Mouse (Mus musculus): ENCODE measurements around the gene 1700113H08Rik. TPM values are rescaled to one million over a fixed set of nuclear protein-coding genes. Genes with fewer than 3 reads are reported as not detected.

The 1700113H08Rik gene
- total RNA-seq, 2 experiments from 2014 or later: not detected

DNA sequence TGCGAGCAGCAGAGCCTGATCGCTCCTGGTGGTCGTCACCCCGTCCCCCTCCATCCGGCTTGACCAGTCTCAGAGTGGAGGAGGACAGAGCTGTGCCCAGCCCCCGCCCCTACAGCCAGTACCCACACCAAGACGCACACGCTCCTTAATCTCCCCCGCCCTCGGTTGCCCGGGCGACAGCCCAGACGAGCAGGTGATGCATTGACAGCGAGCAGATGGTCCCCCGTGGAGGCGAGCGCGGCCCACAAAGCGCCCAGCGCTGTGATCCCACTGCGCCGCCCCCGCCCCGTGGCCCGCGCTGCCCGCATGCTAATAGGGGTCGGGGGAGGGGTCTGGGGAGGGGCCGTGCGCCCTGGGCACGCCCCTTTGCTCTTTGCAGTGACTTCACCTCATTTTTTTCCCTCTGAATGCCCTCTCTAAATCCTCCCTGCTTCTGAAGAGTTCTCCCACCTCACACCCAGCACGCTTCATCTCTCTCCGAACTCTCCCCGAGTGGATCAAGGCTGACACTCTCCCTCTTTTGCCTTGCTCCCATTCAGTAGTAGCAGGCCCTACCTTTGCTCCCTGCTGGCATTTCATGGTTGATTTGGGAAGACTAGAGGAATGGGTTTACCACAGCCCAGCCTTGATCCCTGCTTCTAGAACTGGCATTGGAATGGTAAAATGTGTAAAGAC, 543 bp downstream of the 1700113H08Rik start:
- no peak for ATAC-seq (replicated peaks; ENCODE audit: low FRiP score, poor library complexity, severe bottlenecking)

- ATAC-seq (replicated peaks; ENCODE audit: low FRiP score, poor library complexity, severe bottlenecking): no peak
Measured at GRCm38 (mm10) chr10:87058926-87059325, 1.1 kb downstream of the 1700113H08Rik start.

DNA sequence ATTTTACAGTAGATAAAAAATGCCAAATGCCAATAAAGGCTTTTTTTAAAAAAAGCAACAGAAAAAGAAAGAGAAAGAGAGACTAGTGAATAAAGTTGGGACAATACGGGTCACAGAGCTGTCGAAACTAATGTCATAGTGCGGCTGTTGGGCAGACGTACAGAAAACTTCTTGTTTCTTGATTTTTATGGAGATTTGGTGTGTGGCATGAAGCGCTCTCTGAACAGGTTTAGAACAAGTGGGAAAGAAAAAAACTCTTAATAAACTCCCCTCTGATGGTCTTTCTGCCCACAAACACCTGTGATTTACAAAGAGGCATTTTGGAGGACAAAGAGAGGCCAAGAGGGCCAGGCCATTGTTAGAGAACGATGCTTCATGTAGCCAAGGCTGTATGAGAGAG, 1.6 kb downstream of the 1700113H08Rik start:
- no peak for ATAC-seq (replicated peaks; ENCODE audit: low FRiP score, poor library complexity, severe bottlenecking)

DNA sequence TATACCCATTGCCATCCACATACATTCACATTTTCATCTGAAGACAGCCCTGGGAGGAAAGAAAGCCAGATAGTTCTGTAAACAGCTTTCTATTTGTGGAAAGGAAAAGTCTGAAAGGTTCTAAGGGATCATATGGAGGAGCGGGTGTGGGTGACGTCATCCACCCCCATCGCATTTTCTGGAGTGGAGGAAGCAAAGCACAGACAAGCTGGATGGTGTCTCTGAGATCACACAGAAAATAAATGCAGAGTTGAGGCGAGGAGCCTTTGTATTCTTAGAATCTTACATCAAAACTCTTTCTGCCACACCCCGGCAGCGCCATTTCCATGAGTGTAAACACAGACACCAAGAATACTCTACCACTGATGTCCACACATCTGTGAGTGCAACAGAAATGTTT, 26.4 kb downstream of the 1700113H08Rik start:
- ATAC-seq (replicated peaks; ENCODE audit: low FRiP score, poor library complexity, severe bottlenecking): no peak

- ATAC-seq (replicated peaks; ENCODE audit: low FRiP score, poor library complexity, severe bottlenecking): no peak
Measured at GRCm38 (mm10) chr10:87087646-87088045, 29.8 kb downstream of the 1700113H08Rik start.

DNA sequence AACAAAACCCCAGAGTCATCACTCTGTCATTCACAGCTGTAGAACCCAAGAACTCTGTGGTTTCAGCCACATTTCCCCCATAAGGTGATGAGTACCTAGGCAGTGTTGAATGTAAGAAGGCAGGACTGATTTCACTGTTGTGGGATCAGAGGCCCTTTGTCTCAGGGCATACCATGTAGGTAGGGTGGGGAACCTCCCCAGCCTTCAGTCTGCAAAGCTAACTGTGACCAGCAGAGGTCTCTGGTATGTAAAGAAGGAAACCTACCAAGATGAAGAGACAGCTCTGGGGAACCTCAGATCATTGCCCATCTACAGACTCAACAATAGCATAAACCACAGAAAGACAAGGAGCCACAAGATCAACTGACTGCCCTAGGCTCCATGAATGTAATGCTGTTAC, 36.4 kb downstream of the 1700113H08Rik start:
- ATAC-seq (replicated peaks; ENCODE audit: low FRiP score, poor library complexity, severe bottlenecking): no peak

DNA sequence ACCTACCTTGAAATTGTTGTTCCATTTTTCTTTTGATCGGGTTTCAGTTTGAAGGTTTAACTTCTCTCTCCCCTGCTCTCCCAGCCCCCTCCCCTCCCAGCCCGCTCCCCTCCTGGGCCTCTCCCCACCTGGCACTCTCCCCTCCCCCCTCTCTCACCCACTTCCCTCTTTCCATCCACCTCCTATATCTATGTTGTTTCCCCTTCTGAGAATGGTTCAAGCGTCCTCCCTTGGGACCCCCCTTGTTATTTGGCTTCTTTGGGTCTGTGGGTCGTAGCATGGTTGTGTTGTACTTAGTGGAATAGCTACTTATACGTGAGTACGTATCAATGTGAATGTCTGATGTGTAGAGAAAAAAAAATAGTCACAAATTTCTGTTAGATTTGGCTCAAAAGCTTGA, 40.9 kb downstream of the 1700113H08Rik start:
- no peak for ATAC-seq (replicated peaks; ENCODE audit: low FRiP score, poor library complexity, severe bottlenecking)

DNA sequence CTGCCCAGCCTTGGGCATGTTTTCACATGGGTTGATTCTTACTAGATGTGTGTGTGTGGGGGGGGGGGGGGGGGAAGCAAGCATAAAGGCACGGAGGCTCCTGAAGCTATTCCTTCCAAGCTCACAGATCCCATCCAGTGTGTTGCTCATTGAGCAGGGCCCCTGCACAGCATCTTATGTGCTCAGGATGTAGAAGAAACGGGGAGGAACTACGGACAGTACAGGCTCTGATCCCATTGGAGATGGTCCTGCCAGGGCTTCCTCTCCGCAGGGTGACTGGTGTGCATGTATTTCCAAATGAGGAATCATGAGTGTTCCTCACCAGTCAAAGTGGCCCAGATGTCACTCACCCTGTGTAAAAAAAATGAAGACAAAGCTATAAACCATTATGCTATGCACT, 42.8 kb downstream of the 1700113H08Rik start:
- ATAC-seq (replicated peaks; ENCODE audit: low FRiP score, poor library complexity, severe bottlenecking): no peak

DNA sequence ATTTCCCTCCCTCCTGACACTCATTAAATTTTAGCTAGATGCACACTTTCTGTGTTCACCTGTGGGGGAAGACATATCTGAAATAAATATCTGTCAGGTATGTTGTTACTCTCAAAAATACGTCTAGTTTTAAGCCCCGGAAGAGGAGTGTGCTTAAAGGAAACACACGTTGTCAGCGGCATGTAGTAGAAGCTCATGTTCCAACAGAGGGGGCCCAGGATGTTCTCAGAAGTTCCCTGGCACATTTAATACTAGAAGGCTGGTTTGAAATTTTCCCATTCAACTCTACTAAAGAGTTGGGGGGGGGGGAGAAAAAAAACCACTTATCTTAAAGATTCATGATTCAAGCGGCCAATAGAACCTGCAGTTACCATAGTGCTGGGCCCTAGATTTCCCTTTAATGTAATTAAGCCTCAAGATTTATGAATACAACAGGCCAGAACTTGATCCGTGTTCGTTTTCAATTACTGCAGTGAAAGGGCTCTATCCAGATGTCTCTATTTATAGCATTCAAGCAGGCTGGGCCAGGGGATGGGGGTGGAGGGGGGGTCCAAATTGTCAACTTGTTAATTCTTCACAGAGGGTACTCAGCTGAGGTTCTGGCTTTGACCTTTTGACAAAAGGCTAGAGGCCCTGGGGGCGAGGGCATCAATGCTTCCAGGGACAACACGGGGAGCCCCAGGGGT, 43.6 kb downstream of the 1700113H08Rik start:
- ATAC-seq (replicated peaks; ENCODE audit: low FRiP score, poor library complexity, severe bottlenecking): no peak

DNA sequence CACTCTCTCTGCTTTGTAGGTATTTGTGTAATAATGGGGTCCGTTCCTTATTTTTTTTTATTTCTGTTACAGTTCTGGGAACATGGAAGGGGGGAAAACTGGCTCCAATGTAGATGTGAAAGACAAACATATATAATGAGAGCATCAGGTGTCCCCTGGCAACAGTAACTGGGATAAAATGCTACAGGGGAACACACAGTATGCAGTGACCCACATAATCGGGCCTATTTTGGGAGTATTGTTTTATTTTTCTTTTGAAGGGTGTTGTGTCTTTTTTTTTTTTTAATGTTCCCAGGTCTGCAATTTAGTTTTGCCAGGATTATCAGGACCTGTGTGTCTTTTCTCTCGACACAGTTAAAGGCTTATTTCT, 44.1 kb downstream of the 1700113H08Rik start:
- no peak for ATAC-seq (replicated peaks; ENCODE audit: low FRiP score, poor library complexity, severe bottlenecking)

GRCm38 (mm10) chr10:87102455-87102854, 44.6 kb downstream of the 1700113H08Rik start:
- no peak for ATAC-seq (replicated peaks; ENCODE audit: low FRiP score, poor library complexity, severe bottlenecking)

GRCm38 (mm10) chr10:87103286-87103685, 45.4 kb downstream of the 1700113H08Rik start:
- ATAC-seq (replicated peaks; ENCODE audit: low FRiP score, poor library complexity, severe bottlenecking): no peak

DNA sequence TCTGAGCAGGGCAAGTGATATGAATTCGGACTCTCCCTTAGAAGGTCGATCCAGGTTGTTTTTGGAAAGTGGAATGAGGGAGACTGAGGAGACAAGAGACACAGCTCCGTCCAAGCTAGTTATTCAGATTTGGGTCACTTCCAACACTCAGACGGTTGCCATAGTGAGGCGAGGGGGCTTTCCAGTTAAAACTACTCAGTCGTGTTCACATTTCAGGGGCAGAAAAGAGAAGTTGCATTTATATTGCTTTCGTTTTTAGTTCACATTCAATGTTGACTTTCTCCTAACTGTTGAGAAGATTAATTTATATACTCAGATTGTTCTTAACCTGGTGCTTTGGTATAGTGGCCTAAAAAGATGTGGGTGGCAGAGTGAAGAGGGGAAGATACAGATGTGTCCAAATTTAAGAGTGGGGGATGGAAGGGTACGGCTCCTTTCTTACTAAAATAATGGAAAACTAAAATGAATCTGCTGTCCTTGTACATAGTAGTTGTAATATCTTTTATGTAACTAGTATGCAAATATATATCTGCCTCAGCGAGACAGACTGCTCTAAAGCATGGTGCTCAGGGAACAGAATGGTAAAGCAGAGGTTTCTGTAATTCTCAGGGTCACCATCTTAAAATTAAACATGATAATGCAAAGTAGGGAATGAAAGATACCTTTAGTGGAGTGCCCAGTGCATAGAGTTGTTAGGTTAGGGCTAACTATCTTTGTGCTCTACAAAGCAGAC, 49.9 kb downstream of the 1700113H08Rik start:
- ATAC-seq (replicated peaks; ENCODE audit: low FRiP score, poor library complexity, severe bottlenecking): no peak

DNA sequence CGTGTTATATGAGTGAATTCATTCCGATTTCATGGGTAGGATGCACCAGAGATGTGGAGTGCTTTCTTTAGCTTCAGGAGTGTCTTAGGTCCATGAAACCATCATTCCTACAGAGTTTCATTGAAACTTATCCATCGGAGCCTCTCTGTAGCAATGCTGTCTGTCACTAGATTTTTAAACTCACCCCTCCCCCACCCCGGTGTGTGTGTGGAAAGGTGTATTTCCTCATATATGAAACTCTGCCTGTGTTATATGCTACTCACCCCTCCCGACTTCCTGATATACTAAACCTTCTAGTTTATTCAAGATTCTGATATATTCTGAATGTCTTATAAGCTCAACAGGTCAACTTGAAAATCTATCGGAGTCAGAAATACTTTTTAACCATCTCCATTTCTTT, 50.5 kb downstream of the 1700113H08Rik start:
- ATAC-seq (replicated peaks; ENCODE audit: low FRiP score, poor library complexity, severe bottlenecking): no peak

DNA sequence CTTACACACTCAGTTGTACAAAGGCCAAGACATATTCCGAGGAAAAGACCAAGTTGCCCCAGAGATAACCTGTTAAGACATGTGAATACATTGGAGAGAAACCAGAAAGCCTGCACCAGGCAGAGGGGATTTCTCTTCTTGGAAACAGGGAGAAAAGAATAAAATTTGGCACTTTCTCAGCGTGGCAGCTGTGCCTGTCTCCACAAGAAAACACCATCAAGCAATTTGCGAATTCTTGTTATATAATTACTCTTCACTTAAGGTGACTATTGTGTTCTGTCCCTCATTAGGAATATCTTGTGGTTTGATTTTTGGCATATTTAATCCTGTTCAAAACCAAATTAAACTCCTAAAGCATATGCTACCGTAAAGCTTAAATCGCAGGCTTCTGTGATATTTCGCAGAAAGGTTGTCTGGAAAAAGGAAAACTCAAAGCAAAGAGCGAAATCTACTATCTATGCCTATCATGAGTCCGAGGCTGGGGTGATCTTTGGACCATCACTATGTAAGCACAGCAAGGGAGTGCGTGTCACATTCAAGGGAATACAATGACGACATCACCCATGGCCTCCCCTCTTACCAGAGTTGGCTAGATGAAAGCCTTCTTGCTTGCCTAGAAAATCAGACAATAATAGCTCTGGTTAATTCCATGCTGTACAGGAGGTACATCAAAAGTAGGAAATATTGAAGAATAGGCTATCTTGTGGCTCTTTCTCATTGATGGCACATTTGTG, 51.4 kb downstream of the 1700113H08Rik start:
- no peak for ATAC-seq (replicated peaks; ENCODE audit: low FRiP score, poor library complexity, severe bottlenecking)

DNA sequence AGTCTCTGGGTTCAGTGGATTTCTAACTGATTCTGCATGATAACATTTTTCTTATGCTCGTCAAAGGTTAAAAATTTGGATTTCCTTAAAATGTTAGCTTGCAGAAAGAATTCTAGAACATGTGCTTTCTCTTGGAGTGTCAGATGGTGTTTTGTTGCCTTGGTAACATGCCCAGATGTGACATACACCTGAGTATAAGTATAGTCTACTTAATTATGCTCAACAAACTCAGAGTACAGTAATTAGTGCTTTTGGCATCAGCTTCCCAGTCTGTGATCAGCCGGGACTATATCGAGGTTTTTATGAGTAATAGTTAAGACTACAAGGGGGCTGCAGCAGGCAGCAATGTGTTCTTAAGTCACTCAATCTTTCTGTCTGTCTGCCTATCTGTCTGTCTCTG, 53.1 kb downstream of the 1700113H08Rik start:
- ATAC-seq (replicated peaks; ENCODE audit: low FRiP score, poor library complexity, severe bottlenecking): no peak

GRCm38 (mm10) chr10:87125094-87125493, 67.2 kb downstream of the 1700113H08Rik start:
- ATAC-seq (replicated peaks; ENCODE audit: low FRiP score, poor library complexity, severe bottlenecking): no peak

DNA sequence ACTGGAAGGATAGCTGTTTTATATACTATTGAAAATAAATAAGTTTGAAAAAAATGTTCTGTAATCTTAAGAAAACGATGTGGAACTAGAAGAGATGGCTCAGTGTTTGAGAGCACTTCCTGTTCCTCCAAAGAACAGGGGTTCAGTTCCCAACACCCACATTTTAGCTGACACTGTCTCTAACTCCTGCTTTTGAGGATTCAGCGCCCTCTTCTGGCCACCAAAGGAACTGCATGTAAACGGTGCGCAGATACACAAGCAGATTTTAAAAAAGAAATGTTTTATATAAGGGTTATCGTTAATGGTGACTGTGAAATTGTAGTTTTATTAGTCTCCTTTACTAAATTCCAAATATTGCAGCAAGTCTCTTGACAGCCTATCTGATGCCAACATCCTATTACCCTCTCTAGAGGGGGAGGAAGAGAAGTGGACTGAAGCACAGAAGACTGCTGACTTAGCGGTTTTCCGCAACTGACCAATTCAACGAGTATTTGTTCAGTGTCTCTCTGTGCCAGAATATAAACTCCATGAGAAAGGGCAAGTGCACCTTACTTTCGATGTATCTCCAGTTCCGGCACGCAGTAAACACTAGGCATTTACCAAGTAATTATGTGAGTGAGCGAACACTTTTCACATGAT, 68.5 kb downstream of the 1700113H08Rik start:
- no peak for ATAC-seq (replicated peaks; ENCODE audit: low FRiP score, poor library complexity, severe bottlenecking)

GRCm38 (mm10) chr10:87151050-87151449, 93.2 kb downstream of the 1700113H08Rik start:
- no peak for ATAC-seq (replicated peaks; ENCODE audit: low FRiP score, poor library complexity, severe bottlenecking)
